Mouse (Mus musculus): ENCODE results near the gene Actn1. TPM values are rescaled to one million over a fixed set of nuclear protein-coding genes. Genes with fewer than 3 reads are reported as not detected.

Gene Actn1
- total RNA-seq, 2 experiments from 2014 or later, result 49.7 to 51.0 TPM

DNA sequence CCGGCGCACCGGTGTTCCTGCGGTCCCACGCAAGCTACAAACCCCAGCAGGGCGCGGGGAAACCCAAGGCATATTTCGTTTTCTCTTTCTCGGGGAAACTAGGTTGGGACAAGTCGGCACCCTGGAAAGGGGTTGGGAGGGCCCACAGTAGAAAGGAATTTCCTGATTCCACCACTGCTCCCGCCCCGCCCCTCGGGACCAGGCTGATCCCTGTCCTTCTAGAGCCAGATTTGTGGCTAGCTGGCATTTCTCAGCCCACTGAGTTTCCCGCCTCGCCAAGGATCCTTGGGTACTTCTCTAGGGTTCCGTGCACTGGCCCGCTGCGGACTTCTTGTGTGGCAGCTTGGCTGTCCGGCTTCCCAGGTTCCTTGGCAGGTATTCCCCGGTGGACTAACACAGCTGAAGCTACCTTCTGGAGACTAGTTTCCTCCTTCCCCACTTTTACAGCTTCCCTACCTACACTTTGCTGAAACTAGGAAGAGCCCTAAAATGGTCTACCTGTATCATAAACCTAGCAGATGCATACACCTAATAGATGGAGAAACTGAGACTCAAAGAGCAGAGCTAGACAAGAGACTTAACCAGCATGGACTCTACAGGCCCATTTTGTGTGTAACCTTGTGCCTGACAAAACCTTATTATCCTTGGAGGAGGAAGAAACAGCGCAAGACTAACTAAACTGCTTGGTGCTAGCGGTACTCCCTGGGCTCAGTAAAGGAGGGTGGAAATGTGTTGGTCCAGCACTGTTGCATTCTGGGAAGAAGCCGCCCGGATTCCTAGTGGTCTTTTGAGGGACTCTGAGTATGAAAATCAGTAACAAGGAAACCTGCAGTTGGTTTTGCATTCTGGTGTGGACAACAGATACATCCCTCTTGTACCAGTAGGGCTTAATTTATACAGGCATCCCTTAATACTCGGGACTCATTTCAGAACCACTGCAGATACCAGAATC is 849 bp upstream of the Actn1 start:
- DNase-seq, result no peak
- intact Hi-C loops (cut with DNase I), result loop anchor here (2.0 kb wide), 1 partner anchor 30 kb away; no protein-coding TSS in a partner anchor

DNA sequence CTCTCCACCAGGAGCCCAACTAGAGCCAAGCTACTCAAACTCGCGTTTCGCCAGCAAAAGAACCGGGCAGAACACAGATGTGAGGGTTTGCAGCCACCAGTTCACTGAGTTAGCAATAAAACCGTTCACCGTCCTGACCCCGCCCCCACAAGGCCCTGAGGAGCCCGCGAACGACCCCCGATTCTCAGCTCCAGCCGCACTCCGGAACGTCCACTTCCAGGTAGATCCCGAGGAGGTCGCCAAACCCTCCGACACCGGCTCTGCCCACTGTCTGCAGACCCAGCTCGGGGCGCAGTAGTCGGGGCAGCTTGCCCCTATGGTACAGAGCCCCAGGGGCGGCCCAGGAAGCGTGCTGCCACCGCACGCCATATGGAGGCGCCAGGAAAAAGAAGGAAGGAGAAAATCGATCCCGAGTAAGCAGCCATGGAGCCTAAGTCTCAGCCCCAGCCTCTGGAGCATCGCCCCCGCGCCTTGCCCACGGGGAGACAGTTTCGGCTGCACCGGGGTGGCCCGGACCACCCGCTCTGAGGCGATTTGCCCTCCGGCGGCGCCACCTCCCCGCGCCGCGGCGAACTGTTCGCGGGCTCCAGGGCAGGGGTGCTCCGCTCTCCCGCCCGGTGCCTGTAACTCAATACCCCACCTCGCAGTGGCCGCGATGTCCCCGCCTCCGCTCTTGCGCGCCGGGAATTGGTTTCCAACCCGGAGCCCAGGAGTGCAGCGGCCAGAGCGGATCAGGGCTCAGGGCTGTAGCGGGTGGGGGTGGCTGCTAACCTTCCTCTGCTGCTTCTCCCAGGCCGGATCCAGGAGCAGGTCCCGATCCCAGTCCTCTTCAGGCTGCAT is 735 bp downstream of the Actn1 start:
- peak; percentile 77 to 81 for DNase-seq
- intact Hi-C loops (cut with DNase I), result loop anchor here (1.0 to 5.0 kb wide), 4 partner anchors 29 to 118 kb away; no protein-coding TSS in a partner anchor

GRCm38 (mm10) chr12:80258520-80259215 is 1.5 kb downstream of the Actn1 start:
- no peak for DNase-seq
- intact Hi-C loops (cut with DNase I), result loop anchor here (1.0 to 5.0 kb wide), 3 partner anchors 41 to 119 kb away; no protein-coding TSS in a partner anchor

- no peak for DNase-seq
- intact Hi-C loops (cut with DNase I), result no loop called here
Measured at GRCm38 (mm10) chr12:80251978-80252377, 8.2 kb downstream of the Actn1 start.

DNA sequence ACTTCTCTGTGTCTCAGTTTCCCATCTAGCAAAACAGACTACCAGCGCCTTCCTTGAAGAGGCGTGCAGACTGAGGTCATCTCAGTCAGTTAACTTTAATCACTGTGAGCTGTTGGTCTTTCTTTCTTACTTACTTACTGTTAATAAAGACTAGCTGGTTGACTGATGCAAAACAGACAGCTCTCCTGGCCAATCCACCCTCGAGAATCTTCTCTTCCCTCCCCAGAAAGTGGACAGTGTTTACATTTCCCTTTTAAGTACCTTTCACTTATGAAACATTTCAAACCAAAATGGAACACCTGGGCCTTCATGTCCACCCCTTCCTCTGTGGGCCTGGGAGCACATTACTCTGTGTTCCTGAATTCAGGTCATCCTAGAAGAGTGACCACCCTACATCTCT is 8.6 kb downstream of the Actn1 start:
- intact Hi-C loops (cut with DNase I), result no loop called here
- no peak for DNase-seq

DNA sequence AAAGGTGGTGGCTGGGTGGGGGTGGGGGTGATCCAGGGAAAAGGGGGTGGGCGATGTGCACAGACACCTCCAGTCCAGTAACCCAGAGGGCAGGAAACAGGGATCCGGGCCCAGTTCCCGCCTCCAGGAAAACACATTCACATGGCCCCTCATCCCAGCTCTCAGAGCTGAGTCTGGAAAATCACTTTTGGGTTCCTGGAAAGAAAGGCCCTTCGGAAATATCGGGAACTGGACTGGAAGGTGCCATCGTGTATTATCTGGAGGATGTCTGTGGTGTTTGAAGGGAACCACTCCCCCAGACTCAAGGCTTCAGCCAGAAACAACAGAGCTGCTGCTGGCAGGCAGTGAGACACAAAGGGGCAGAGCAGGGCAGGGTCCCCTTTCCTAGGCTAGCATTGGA is 10.6 kb downstream of the Actn1 start:
- intact Hi-C loops (cut with DNase I), result loop anchor here (5.0 kb wide), 1 partner anchor 37 kb away; no protein-coding TSS in a partner anchor
- DNase-seq, result peak in 1 of 2 experiments; percentile 26

- peak; percentile 41 to 59 for DNase-seq
- intact Hi-C loops (cut with DNase I), result loop anchor here (2.0 to 5.0 kb wide), 2 partner anchors 18 to 35 kb away; no protein-coding TSS in a partner anchor
Measured at GRCm38 (mm10) chr12:80247067-80247466, 13.1 kb downstream of the Actn1 start.

DNA sequence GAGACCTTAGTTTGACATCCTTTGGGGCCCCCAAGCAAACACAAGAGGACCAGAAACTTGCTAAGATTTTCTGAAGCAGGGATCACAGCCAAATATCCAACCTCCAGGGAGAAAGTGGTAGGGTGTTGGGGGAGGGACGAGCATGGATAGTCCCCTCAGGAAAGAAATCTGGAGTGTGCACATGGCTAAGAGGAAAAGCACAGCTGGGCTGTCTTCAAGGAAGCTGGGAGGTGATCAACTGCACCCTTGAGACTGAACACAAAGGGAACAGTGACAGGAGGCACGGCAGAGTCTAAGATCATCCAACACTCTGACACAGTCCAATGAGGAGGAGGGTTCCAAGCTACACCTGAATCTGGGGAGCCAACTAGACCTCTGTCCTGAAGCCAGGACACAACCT is 13.7 kb downstream of the Actn1 start:
- DNase-seq, result peak; percentile 16 to 23
- intact Hi-C loops (cut with DNase I), result loop anchor here (2.0 to 5.0 kb wide), 2 partner anchors 18 to 34 kb away; no protein-coding TSS in a partner anchor

- intact Hi-C loops (cut with DNase I), result loop anchor here (5.0 kb wide), 1 partner anchor 32 kb away; no protein-coding TSS in a partner anchor
- no peak for DNase-seq
Measured at GRCm38 (mm10) chr12:80244755-80245154, 15.4 kb downstream of the Actn1 start.

DNA sequence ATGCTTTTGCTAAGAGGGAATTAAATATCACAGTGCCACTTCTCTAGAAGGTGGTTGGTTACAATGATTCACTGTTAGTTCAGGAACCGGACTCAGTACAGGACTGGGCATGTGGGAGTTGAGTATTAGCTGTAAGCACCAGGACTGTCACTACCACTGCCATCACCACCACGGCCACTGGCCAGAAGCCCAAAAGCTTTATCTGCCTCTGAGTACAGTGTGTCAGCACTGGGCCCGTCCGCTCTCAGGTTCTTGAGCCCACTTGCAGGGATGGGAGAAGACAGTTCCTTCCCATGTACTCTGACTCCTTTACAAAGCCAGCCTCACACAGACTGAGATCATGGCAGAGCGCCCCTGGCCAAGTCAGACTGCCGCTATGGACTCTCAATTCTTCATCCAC is 16.0 kb downstream of the Actn1 start:
- intact Hi-C loops (cut with DNase I), result no loop called here
- peak; percentile 21 to 52 for DNase-seq

GRCm38 (mm10) chr12:80243335-80243734 is 16.8 kb downstream of the Actn1 start:
- no peak for DNase-seq
- intact Hi-C loops (cut with DNase I), result no loop called here

DNA sequence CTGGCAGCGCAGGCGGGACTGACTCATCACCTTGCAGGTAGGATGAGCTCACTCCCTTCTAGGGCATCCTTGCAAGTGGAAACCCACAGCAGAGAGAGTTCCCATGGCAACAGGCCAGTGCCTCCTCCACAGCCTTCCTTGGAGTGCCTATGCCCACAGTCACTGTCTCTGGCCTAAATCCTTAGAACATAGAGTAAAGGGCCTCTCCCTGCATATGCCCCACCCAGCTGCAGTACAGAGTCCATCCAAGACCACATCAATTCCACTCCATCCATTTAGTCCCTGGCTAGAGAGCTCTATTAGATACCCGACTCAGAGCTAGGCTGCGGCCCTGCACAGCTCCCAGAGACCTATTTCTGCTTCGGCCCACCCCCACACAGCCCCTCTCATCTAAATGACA is 20.7 kb downstream of the Actn1 start:
- intact Hi-C loops (cut with DNase I), result no loop called here
- no peak for DNase-seq

GRCm38 (mm10) chr12:80238523-80238922 is 21.6 kb downstream of the Actn1 start:
- DNase-seq, result no peak

GRCm38 (mm10) chr12:80235295-80235694 is 24.9 kb downstream of the Actn1 start:
- no peak for DNase-seq
- intact Hi-C loops (cut with DNase I), result no loop called here

More at GRCm38 (mm10) chr12:80238523-80238922, 21.6 kb downstream of the Actn1 start:
- intact Hi-C loops (cut with DNase I), result no loop called here

GRCm38 (mm10) chr12:80234226-80234625 is 25.9 kb downstream of the Actn1 start:
- intact Hi-C loops (cut with DNase I), result no loop called here
- no peak for DNase-seq

GRCm38 (mm10) chr12:80232840-80233218 is 27.3 kb downstream of the Actn1 start:
- DNase-seq, result no peak
- intact Hi-C loops (cut with DNase I), result no loop called here

GRCm38 (mm10) chr12:80232076-80232839 is 27.9 kb downstream of the Actn1 start:
- intact Hi-C loops (cut with DNase I), result no loop called here
- no peak for DNase-seq

- intact Hi-C loops (cut with DNase I), result loop anchor here (2.0 kb wide), 1 partner anchor 29 kb away; the partner anchor contains the start of gene Actn1
- DNase-seq, result peak; percentile 36 to 51
Measured at GRCm38 (mm10) chr12:80231317-80231716, 28.9 kb downstream of the Actn1 start.

DNA sequence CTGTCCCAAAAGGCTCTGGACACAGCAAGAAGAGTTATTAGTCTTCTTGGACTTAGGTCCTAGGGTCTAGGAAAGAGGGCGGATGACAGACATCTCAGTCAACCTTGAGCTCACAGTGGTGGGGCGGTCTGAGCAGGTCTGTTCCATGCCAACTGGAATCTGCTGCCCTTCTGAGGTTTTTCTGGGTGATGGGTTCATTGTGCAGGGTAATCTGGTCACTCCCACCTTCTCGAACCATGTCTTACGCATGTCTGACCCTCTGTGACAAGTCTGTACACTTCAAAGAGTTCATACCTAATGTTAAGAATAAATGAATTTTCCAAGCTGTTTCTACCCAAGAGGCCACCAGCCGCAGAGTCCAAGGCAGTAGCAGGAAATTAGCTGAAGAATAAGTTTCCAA is 29.3 kb downstream of the Actn1 start:
- intact Hi-C loops (cut with DNase I), result loop anchor here (2.0 kb wide), 1 partner anchor 30 kb away; the partner anchor contains the start of gene Actn1
- no peak for DNase-seq

All from heart, postnatal 14 days (tissue).